Mouse (Mus musculus) adrenal gland, adult 18-20 months (tissue): Measurements from ENCODE around the gene Mast4. TPM values are rescaled to one million over a fixed set of nuclear protein-coding genes. Genes with fewer than 3 reads are reported as not detected.
A peak's percentile ranks its signal among the peaks of the same experiment; 100 is the strongest.

ENCODE experiments used
- DNase-seq, 2 experiments: peaks; one replicate each; pipeline ENCODE4 v3.0.0; 2021 to 2022; ENCODE audit warnings: low spot score in 2 of 2
- total RNA-seq, 2 experiments: library from RNA; stranded (reverse); gene quantifications; 1 replicate in 1 of 2; 2 replicates in 1 of 2; pipeline ENCODE4 v1.2.3; 2021

The Mast4 gene
- total RNA-seq, 2 experiments from 2014 or later, result 70.7 to 72.0 TPM

DNA sequence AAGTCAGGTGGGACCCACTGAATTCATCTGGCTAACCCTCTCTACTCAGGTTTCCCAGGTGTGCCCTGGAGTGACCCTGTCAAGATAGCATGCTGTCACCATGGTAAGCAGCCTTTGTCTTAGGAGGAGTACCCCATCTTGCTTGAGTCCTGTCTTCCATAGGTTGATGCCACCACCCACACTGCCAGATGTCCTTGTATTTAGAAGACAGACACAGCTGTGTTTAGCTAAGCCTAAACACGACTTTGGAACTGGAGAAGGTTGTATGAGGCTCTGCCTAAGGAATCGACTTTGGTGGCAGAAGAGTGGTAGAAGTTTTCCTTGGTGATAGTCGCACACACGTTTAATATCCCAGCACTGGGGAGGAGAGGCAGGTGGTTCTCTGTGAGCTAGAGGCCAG, 496.9 kb downstream of the Mast4 start:
- no peak for DNase-seq

DNA sequence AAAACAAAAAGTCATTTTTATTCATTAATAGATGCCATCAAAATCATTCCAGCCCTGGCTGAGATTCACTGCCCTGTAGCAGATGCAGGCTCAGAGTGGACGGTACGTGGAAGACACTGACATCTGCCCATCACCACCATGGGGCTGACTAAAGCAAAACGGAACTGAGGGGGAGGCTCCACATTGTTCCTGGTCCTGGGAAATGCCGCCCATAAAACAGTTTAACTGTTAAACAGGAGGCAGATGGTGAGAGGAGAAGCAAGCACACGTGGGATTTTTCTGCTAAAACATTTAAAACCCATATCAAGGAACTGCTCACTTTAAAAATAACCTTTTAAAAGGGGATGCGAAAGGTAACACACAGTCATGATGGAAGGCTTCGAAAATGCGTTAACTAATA, 499.0 kb downstream of the Mast4 start:
- DNase-seq, result no peak

DNA sequence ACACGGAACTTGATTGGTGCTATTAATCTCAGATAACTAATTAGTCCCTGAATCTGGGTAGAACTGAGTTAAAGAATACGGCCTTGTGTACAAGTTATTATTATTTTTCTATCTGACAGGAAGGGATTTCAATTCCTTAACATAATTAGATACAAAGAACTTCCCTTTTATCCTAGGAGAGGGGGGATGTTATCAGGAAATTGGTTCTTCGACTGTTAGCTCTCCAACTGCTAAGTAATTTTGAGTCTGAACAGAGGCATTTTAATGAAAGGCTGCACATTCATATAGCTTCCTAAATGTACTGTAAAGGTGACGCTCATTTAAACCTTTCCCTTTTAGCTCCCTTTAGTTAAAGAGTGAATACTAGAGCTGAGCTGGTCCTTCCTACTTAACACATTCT, 516.0 kb downstream of the Mast4 start:
- no peak for DNase-seq

DNA sequence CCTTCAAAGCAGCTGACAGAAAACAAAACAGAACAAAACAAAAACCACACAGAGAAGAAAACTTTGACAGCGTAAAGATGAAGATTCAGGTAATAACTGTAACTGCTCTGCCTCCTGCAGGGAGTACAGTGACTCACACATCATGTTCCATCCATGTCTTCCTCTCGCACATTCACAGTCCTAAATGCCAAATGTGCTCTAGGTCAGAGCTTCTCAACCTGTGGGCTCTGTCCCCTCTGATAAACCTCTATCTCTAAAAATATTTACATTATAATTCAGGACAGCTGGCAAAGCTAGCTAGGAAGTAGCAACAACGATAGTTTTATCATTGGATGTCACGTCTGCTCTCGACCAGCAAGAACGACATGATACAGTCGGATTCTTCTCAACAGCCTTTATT, 517.6 kb downstream of the Mast4 start:
- DNase-seq, result no peak

DNA sequence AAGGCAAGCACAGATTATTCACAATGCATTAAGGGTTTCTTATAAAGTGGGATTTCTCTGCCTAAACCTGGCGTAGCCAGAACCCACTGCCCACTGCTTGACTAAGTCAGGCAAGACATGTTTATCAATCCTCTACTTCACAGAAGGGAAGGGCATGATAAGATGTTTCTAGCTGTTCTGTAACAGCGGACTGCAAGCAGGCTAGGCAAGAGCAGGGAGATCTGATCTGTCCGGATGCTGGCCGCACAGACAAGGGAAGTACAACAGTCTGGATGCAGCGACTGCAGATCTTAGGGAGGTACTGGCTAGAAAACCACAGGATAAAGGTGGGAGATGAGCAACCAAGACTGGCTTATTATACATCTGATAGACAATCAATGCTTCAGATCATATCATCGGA, 519.1 kb downstream of the Mast4 start:
- no peak for DNase-seq

DNA sequence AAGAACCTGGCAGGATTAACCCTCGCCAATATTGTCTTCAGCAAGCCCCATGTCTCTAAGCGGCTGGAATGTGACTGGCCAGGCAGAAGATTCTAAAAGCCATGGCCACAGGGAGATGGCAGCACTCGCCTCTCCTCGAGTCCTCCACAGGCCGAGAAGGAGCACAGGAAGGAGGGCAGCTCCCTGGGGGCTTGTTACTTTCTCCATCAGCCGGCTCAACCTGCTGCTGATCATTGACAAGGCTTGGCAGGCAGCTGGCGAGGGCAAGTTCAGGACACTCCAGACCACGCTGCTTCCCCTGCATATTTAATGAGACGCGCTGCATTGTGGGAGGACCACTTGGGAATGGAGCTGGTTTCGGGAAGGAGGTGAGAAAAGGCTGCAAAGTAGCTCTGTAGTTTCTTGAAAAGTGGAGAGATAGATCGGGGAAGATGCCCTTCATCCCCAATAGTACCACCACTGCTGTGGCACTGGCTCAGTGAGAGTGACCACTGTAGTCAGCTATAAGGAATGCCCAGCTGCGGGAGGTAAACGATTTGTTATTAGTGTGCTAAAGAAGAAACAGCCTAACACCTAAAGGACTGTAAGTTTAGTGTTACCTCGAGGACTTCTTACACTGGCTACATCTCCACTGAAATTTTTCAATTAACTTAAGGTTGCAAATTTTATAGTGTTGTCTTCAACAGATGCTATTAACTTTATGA, 523.0 kb downstream of the Mast4 start:
- peak in 1 of 2 experiments; percentile 11 for DNase-seq

DNA sequence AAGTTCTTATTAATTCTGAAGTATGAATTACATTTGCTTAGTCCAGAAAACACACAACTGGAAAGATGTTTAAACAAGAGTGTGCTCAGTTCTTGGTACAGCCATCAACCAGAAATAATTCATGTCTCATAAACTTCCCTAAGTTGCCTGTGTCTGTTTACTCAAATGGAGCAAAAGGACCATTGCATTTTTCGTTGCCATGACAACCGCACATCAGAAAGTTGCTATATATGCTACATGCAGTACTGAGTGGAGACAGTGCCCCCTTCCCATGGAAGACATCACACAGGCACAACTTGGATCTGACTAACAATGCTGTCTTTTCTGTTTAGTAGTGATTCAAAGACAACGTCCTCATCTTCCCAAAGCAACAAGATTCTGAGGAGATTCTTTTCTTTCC, 527.6 kb downstream of the Mast4 start:
- DNase-seq, result no peak

DNA sequence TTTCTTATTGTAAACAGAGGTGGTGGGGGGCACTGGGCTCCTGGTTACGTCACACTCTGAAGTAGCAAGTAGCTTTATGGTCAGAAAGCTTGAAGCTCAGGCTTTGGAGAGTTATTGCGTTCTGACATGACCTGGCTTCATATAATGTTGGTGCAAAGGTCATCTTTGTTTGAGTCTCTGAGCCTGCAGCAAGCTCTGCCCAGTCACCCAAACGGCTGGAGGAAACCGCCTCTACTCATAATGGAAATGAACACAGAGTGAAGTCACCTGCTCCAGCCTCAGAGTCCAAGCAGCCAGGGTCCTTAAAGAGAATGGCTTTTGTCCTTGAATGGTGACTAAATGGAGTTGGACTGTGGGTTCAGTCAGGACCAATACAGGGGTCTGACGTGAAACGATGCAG, 529.1 kb downstream of the Mast4 start:
- no peak for DNase-seq

DNA sequence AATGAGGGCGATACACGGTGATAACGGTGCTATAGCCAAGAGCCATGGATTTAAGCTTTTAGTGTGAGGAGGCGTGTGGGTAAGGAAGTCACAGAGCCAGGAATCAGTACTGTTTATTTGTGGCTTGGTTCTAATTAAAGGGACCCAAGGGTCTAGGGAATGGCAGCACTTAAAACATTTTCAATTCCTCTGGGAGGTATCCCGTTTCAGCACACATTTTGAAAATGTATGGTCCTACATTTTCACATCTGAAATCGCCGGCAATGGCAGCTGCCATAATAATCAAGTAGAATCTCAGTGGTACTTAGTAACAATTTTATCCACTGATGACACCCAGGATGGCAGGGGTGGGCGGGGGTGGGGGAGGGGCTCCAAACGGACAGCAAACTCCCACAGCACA, 531.1 kb downstream of the Mast4 start:
- DNase-seq, result no peak

DNA sequence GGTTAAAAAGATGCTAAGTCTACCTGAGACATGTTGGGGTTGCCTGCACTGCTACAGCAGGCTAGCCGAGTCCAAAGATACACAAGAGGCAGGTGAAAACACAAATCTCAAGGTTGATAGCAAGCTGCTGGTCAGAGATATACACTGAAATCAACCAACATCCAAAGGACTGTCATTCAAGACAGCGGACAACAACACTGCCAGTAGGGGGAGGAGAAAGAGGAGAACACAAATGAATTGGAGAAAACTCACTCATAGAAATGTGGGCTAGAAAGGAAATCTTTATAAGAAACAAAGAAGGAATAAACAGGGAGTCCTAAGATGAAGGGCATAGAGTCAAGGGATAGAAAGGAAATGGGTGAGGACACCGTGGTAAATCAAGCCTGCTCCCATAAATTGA, 542.1 kb downstream of the Mast4 start:
- no peak for DNase-seq

DNA sequence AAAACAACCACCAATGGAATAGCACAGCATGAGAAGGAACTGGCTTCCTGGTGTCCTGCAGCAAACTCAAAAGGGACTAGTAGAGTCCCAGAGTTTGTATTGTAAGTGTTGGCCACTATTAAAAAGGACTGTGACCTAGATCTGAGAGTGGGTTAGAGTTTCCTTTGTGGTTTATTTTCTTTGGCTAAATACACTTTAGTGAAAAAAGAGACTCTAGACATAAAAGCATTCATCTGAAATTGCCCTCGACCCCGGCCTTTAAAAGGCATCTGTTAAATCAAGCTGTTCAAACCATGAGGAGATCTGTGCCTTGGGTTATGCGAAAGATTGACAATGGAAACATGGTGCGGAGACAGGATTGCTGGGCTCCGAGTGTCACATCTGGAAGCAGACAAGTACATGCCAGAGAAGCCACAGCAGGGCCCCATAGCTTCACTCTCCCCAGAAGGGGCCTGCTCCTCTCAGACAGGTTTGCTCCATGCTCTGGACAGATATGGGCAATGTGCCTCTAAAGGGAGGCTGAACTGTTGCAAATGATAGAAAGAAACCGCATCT, 543.6 kb downstream of the Mast4 start:
- DNase-seq, result no peak

DNA sequence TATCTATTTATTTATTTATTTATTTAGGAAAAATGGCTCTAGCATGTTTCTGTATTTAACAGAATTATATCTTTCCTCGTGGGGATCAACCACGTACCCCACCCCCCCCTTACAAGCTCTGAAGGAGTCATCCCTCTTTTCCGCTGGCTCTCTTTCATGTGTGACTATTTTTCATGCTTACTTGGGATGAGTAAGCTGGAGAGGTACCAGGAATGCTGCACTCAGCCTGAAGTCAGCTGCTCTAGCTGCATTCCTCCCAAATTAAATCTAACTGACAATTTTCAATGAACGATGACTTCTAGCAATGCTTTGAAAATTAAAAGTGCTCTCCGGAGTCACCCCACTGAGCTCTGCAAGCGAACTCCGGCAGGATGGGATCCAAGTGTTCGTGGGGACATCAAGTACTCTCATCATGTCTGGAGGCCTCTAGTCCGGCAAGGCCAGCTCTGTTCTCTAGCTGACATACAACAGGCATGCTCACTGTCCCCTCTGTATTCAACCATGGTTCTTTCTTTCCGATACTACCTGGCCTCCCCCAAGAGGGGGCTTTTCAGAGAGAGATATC, 547.5 kb downstream of the Mast4 start:
- no peak for DNase-seq

DNA sequence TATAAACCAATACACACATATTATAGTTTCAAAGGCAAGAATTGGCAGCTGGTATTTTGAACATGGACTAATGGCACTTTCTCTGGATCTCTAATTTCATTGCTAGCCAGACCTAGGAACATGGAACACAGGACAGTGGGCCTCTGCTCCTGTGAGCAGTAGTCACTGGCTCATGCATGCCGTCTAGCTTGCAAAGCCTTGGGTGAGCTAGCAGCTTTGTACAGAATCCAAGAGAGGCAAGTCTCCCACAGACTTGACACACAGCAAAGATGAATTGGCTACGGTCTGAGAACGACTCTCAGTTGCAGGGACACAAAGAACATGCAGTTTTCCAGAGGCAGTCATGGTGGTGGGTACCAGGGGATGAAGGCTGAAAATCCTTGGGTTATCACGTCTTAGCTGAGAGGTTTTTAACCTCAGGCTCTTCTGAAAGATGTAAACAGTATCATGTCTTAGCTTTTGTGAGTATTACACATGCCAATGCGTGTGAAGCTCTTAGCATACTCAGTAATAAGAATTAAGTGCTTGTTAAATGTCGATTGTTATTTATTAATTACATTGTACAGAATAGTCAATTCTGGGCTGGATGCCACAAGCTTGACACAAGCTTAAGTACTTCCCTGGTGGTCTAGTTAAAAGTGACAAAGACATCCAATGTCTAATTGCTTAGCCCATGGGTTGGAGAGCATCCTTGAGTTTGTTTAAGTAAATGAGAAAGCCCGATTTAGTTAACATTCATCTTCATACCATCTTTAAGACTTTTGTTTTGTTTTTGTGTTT, 550.6 kb downstream of the Mast4 start:
- no peak for DNase-seq

DNA sequence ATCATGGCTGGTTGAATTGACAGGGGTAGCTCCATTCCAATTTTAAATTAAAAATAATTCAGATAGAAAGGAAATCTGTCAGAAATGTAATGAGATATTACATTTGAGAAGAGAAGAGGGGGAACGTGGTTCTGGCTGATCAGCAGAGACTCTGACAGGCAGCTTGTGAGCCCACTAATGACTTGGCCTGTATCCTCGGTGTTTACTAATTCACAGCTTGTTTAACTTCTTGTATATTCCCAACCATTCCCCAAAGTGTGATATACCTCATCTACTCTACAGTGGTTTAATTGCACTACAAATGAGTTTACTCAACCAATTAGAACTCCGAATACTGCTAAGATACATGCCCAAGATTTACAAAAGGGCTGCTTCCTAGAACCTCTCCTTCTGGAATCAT, 555.0 kb downstream of the Mast4 start:
- no peak for DNase-seq

DNA sequence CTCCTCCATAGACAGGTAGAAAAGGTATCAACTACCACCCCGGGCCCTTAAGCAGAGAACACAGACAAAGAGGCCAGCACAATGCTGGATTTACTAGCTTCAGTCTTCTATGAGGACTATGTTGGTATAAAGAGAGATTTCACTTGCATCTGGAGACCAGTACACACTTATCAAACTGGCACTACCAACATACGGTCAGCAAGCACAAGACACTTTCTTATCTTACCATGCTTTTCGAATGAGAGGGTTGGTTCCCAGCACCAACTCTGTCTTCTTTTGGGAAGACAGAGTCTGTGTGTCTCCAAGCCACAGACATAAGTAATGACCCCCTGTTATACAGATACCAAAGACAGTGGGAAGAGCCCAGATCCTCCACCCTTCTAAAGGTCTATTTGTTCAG, 555.4 kb downstream of the Mast4 start:
- no peak for DNase-seq

DNA sequence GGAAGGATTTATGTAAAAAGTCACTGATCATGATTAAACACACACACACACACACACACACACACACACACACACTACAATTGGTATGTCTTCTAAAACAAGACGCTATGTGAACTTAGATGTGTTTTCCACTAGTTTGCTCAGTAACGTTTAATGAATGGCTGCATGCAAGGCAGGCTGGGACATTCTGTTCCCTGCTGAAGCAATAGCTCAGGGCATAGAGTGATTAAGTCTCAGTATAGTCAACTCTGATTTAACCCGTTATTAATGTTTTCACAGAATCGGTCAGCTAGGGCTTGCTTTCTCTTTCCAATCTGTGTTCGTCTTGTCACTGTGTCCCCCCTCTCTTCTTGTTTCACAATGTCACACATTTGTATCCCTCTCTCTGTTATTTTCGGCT, 558.8 kb downstream of the Mast4 start:
- DNase-seq, result no peak

DNA sequence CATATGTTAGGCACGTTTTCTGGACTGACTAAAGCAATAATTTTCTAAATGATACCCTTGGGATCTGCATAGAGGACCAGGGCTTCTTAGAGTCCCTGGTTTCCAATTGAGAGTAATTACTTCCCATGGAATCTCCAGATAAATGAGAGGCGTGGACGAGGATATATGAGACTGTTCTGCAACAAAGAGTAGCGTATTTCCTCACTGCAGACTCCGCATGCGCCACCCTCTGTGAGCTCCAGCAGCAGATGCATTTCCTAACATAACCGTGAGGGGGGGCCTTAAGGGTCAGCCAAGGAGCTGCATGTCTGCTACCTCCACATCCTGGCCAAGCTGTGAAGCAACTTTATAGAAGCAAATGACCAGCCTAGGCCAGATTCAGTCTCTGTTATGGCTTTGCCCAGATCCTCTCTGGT, 559.5 kb downstream of the Mast4 start:
- no peak for DNase-seq

DNA sequence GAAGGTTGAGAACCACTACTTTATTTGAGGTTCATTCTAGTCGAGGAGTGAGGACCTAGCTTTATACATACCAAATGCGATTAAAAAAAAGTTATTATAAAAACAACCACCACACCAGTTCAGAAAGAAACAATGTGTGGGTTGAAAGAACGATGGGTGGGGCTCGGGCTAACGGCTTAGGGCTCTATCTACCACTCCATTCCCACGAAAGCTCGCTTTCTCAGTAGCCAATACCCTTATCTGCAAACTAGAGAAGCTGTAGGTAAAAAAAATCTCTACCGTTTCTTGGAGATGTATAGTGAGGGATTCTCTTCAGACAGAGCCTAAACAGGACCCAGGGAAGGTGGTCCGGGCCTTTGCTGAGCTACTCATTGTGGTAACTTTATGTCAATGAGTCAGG, 561.1 kb downstream of the Mast4 start:
- no peak for DNase-seq

DNA sequence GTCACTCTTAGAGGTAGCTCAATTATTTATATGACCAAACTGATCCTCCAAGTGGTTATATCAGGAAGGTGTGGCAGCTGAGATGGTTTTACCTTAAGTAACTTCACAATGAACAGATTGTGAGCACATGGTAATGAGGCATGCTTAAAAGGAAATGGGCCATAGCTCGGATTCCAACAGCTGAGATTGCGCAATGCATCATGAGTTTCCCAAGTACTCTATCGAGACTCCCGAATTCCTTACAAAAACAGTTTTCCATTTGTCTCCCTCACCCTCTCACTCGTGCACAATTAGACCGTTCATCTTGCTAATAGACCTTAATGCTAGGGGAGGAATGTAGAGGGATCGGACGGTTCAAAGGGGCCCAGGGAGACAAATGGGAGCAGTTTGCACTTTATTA, 564.1 kb downstream of the Mast4 start:
- no peak for DNase-seq

DNA sequence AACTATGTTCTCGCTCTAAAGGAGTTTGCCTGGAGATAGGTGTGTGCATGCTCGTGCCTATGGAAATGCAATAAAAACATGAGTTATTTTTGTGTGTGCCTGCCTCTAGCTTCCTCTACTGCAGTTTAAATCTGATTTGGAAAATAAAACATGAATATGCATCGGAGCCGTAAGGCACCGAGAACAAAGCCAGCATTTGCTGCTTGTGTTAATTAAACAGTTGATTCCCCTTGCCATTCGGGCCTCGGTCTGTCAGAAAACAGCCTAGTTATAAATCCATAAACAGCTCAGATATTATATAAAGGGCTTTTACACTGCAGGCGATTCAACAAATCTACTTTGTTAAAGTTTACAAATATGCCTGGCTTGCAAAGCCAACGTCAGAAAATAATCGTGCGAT, 565.8 kb downstream of the Mast4 start:
- DNase-seq, result no peak

DNA sequence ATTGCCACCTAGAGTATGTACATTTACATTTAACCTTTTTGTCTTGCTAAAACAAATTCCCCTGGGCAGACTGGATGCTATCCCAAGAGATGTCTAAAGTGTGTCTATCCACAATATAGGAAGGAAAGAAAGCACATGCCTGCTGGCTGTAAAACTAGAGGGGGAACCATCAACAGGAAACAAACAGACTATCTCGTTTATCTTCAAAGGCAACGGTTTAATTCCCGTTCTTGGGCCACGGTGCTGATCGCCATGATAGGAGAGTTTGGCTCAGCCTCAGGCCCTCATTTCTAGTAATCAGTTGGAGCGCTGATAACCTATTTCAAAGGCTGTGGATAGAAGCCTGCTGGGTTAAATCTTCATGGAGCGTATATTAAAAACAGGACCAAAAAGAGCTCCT, 567.2 kb downstream of the Mast4 start:
- DNase-seq, result no peak

DNA sequence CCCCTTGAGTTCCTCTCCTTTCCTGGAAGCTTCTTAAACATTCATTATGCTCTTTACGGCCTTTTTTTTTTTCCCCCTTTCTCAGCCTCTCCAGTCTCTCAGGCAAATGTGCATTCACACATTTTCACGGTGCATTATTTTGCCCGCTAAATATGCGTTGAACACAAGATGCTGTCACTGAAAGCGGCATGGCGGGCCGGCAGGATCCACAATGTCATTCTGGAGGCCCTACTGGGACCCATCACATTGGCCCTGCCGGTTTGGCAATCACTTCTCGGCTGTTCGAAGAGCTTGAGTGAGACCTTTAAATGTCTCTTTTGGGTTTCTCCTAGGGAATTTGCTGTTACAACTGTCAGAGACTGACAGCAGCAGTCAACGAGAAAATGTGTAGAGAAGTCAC, 569.1 kb downstream of the Mast4 start:
- DNase-seq, result no peak
